Comparison of ENCODE assay signal across 28 mouse cellular contexts in genomic region chr15:78686910-78687309, GRCm38 (mm10). TPM values are rescaled to one million over a fixed set of nuclear protein-coding genes. Genes with fewer than 3 reads are reported as not detected.
DNase-seq lines count a peak whose midpoint lies in the region; ATAC-seq and TF ChIP-seq lines count a peak whose summit lies in the region.
"Had no signal": no experiment of that assay in that cellular context is flagged by ENCODE, and none has a peak within 500 bp of the region (broad histone marks: within the 10 kb centered on the region; RNA-seq: fewer than 3 reads in every experiment).

No protein-coding gene starts in this region.

- H3K27me3 ChIP-seq in heart, embryonic 10.5 days (ENCODE audit: insufficient read depth, poor library complexity, severe bottlenecking), result peaks cover 80% of the 10 kb centered on the region
- no peaks in the 10 kb centered on the region for H3K27me3 ChIP-seq in heart, adult 2 months (ENCODE audit: control insufficient read depth, insufficient read depth, low read length)
- peaks cover 46% of the 10 kb centered on the region for H3K27me3 ChIP-seq in midbrain, embryonic 10.5 days (ENCODE audit: low read depth, poor library complexity, severe bottlenecking)
- no peaks in the 10 kb centered on the region for H3K27me3 ChIP-seq in midbrain, embryonic 15.5 days (replicated peaks)
- H3K27me3 ChIP-seq in intestine, embryonic 14.5 days (replicated peaks; ENCODE audit: control insufficient read depth, insufficient read depth, low read length), result 0 out of 2 replicates have a peak, but pooled peaks cover 2% of the 10 kb centered on the region
- H3K27me3 ChIP-seq in limb, embryonic 10.5 days (ENCODE audit: low read depth, poor library complexity, severe bottlenecking), result peaks cover 39% of the 10 kb centered on the region; the same call in 1 of the 2 replicates
- H3K27me3 ChIP-seq: forebrain, embryonic 13.5 days had no signal

- H3K9me3 ChIP-seq in heart, embryonic 10.5 days, result no peaks in the 10 kb centered on the region
- no peaks in the 10 kb centered on the region for H3K9me3 ChIP-seq in midbrain, embryonic 10.5 days (replicated peaks)
- H3K9me3 ChIP-seq in midbrain, embryonic 15.5 days, result no peaks in the 10 kb centered on the region
- H3K9me3 ChIP-seq in intestine, embryonic 14.5 days (ENCODE audit: control insufficient read depth, low read length), result no peaks in the 10 kb centered on the region
- no peaks in the 10 kb centered on the region for H3K9me3 ChIP-seq in limb, embryonic 10.5 days (replicated peaks)
- H3K9me3 ChIP-seq: embryonic facial prominence, embryonic 13.5 days; forebrain, embryonic 13.5 days had no signal

- no peaks in the 10 kb centered on the region for H3K79me2 ChIP-seq in heart, adult 2 months (replicated peaks; ENCODE audit: control insufficient read depth, insufficient read depth, low read length)

- DNase-seq in heart, embryonic 10.5 days (ENCODE audit: low spot score), result no peak
- no peak for DNase-seq in heart, adult 2 months
- DNase-seq in midbrain, embryonic 10.5 days (ENCODE audit: low spot score), result no peak
- peak; percentile 71 for DNase-seq in intestine, embryonic 14.5 days (ENCODE audit: low spot score)
- DNase-seq in limb, embryonic 10.5 days (ENCODE audit: low spot score), result no peak
- DNase-seq in gastrocnemius, adult 2 months, result no peak
- DNase-seq: adrenal gland, postnatal 10 days; cerebellum, adult 8-10 months; embryo, embryonic 11 days; heart, postnatal 14 days; kidney, adult 11 months; kidney, postnatal 14 days; liver; lung, adult 2 months; lung, postnatal 10 days; spleen, adult 18-20 months; thymus, adult 2 months; thymus, postnatal 36 days had no signal

- no peak overlapping the region for H3K4me2 ChIP-seq in midbrain, embryonic 15.5 days
- H3K4me2 ChIP-seq in intestine, embryonic 14.5 days (ENCODE audit: low read length), result no peak overlapping the region
- H3K4me2 ChIP-seq: embryonic facial prominence, embryonic 13.5 days; forebrain, embryonic 13.5 days had no signal

- TF ChIP-seq POLR2A in heart, adult 2 months (IDR thresholded peaks at IDR 0.05; ENCODE audit: insufficient read depth, low read depth, low read length), result no peak

- no peak overlapping the region for H3K4me3 ChIP-seq in heart, embryonic 10.5 days
- H3K4me3 ChIP-seq in heart, adult 2 months, result no peak overlapping the region
- H3K4me3 ChIP-seq in midbrain, embryonic 10.5 days, result no peak overlapping the region
- H3K4me3 ChIP-seq in midbrain, embryonic 15.5 days, result no peak overlapping the region
- H3K4me3 ChIP-seq in intestine, embryonic 14.5 days (ENCODE audit: low read depth, low read length), result no peak overlapping the region
- H3K4me3 ChIP-seq in limb, embryonic 10.5 days, result no peak overlapping the region
- no peak overlapping the region for H3K4me3 ChIP-seq in gastrocnemius, adult 2 months
- H3K4me3 ChIP-seq: embryonic facial prominence, embryonic 13.5 days; erythroblast, embryonic 14.5 days; forebrain, embryonic 13.5 days had no signal

- no peak for ATAC-seq in midbrain, embryonic 15.5 days (replicated peaks)
- peak; percentile 82 for ATAC-seq in intestine, embryonic 14.5 days (replicated peaks; ENCODE audit: low FRiP score, low TSS enrichment, low read depth)
- no peak for ATAC-seq in monocyte, adult 5-6 weeks (replicated peaks; ENCODE audit: insufficient number of reproducible peaks, low FRiP score, low TSS enrichment, poor library complexity, severe bottlenecking)
- ATAC-seq: forebrain, embryonic 13.5 days; Patski had no signal

- H3K4me1 ChIP-seq in heart, embryonic 10.5 days, result peaks cover 24% of the 10 kb centered on the region
- H3K4me1 ChIP-seq in heart, adult 2 months (ENCODE audit: control insufficient read depth, insufficient read depth, low read length), result no peaks in the 10 kb centered on the region
- H3K4me1 ChIP-seq in midbrain, embryonic 10.5 days, result peaks cover 62% of the 10 kb centered on the region
- H3K4me1 ChIP-seq in midbrain, embryonic 15.5 days, result peaks cover 59% of the 10 kb centered on the region
- no peaks in the 10 kb centered on the region for H3K4me1 ChIP-seq in intestine, embryonic 14.5 days (replicated peaks; ENCODE audit: control insufficient read depth, insufficient read depth, low read length)
- H3K4me1 ChIP-seq in limb, embryonic 10.5 days, result peaks cover 33% of the 10 kb centered on the region

- no peak for TF ChIP-seq EP300 in heart, adult 2 months (IDR thresholded peaks at IDR 0.05; ENCODE audit: insufficient read depth, low read depth, low read length)

- intact Hi-C loops in heart, adult 2 months (cut with DNase I), result no loop called here
- intact Hi-C loops in gastrocnemius, adult 2 months (cut with DNase I), result no loop called here

- WGBS in heart, embryonic 10.5 days, result 67% methylated on average over 7 of the region's 7 CpGs
- WGBS in heart, adult 2 months, result 75% methylated on average over 7 of the region's 7 CpGs
- 69% methylated on average over 7 of the region's 7 CpGs for WGBS in midbrain, embryonic 10.5 days
- WGBS in midbrain, embryonic 15.5 days, result 73% methylated on average over 7 of the region's 7 CpGs
- WGBS in intestine, embryonic 14.5 days, result 63% methylated on average over 7 of the region's 7 CpGs
- WGBS in limb, embryonic 10.5 days, result 70% methylated on average over 7 of the region's 7 CpGs

- TF ChIP-seq CTCF in heart, adult 2 months (IDR thresholded peaks at IDR 0.05), result no peak
- TF ChIP-seq CTCF in gastrocnemius, adult 2 months (IDR thresholded peaks at IDR 0.05), result no peak

- H3K9ac ChIP-seq in heart, adult 2 months (ENCODE audit: low read depth, low read length), result no peak overlapping the region
- H3K9ac ChIP-seq in midbrain, embryonic 15.5 days, result no peak overlapping the region
- H3K9ac ChIP-seq in intestine, embryonic 14.5 days (ENCODE audit: low read length), result no peak overlapping the region
- H3K9ac ChIP-seq: embryonic facial prominence, embryonic 13.5 days; forebrain, embryonic 13.5 days; liver, embryonic 14.5 days had no signal

- 0 out of 2 replicates have a peak overlapping the region, but pooled peaks have one; percentile 14 for H3K27ac ChIP-seq in heart, embryonic 10.5 days
- H3K27ac ChIP-seq in heart, adult 2 months, result no peak overlapping the region
- peak overlapping the region; percentile 73 for H3K27ac ChIP-seq in midbrain, embryonic 10.5 days (replicated peaks)
- H3K27ac ChIP-seq in midbrain, embryonic 15.5 days, result no peak overlapping the region
- no peak overlapping the region for H3K27ac ChIP-seq in intestine, embryonic 14.5 days (ENCODE audit: low read depth)
- H3K27ac ChIP-seq in limb, embryonic 10.5 days, result 0 out of 2 replicates have a peak overlapping the region, but pooled peaks have one; percentile 1
- no peak overlapping the region for H3K27ac ChIP-seq in gastrocnemius, adult 2 months
- H3K27ac ChIP-seq: embryonic facial prominence, embryonic 13.5 days; forebrain, embryonic 13.5 days; liver, embryonic 14.5 days had no signal

- H3K36me3 ChIP-seq in heart, embryonic 10.5 days, result no peaks in the 10 kb centered on the region
- no peaks in the 10 kb centered on the region for H3K36me3 ChIP-seq in heart, adult 2 months (ENCODE audit: control insufficient read depth, insufficient read depth, low read length)
- no peaks in the 10 kb centered on the region for H3K36me3 ChIP-seq in midbrain, embryonic 10.5 days
- no peaks in the 10 kb centered on the region for H3K36me3 ChIP-seq in midbrain, embryonic 15.5 days (replicated peaks)
- no peaks in the 10 kb centered on the region for H3K36me3 ChIP-seq in intestine, embryonic 14.5 days (ENCODE audit: control insufficient read depth, insufficient read depth, low read length)
- no peaks in the 10 kb centered on the region for H3K36me3 ChIP-seq in limb, embryonic 10.5 days
- H3K36me3 ChIP-seq: embryonic facial prominence, embryonic 13.5 days had no signal

RNA-seq across cellular contexts. Expression of gene Elfn2, which starts 31.7 kb away (rescaled TPM):
- polyA plus RNA-seq in heart, embryonic 10.5 days (2016; fragmentation: Nextera tagmentation; extraction: Ambion mirVana), result 0.02 TPM in 1 of 2 replicates, not detected in the other
- total RNA-seq in heart, adult 2 months (2021), result 1 to 10 TPM; 1.3 to 3.4 TPM
- 0.16 and 0.35 TPM in 2 replicates for polyA plus RNA-seq in heart, adult 2 months (2012; rRNA removed)
- polyA plus RNA-seq in midbrain, embryonic 10.5 days (2016; fragmentation: Nextera tagmentation; extraction: Ambion mirVana), result 0.23 and 0.26 TPM in 2 replicates
- 10.1 and 11.1 TPM in 2 replicates for polyA plus RNA-seq in midbrain, embryonic 15.5 days (2015; fragmentation: Nextera tagmentation; extraction: Ambion mirVana)
- 0.03 TPM in 1 of 2 replicates, not detected in the other for polyA plus RNA-seq in intestine, embryonic 14.5 days (2014; fragmentation: Nextera tagmentation; extraction: Ambion mirVana)
- not detected in 2 replicates for polyA plus RNA-seq in limb, embryonic 10.5 days (2016; fragmentation: Nextera tagmentation; extraction: Ambion mirVana)
- under 1 TPM in 1 of 2 experiments, not detected in 1; 0.03 TPM for total RNA-seq in gastrocnemius, adult 2 months (2021)
- total RNA-seq in monocyte, adult 5-6 weeks (2017), result not detected in 3 replicates
- total RNA-seq: neutrophil, adult 5-6 weeks had no signal
- polyA plus RNA-seq: heart, embryonic 14.5 days; limb, embryonic 11.5 days; liver, embryonic 14.5 days had no signal

Comparison
In these comparisons a context has a peak if more than half of its experiments do, and no peak if none do; other contexts are left out.
1. H3K27ac ChIP-seq: peak in heart, embryonic 10.5 days (single experiment), midbrain, embryonic 10.5 days (single experiment) and limb, embryonic 10.5 days (single experiment); none in heart, adult 2 months (single experiment), midbrain, embryonic 15.5 days (single experiment), intestine, embryonic 14.5 days (single experiment) and gastrocnemius, adult 2 months (single experiment).